Mouse (Mus musculus): ENCODE data around the gene Pawr. TPM values are rescaled to one million over a fixed set of nuclear protein-coding genes. Genes with fewer than 3 reads are reported as not detected.

Pawr gene
- polyA plus RNA-seq, 1 experiment from 2014 or later: 7.1 TPM

GRCm38 (mm10) chr10:108290046-108290445 lies 41.9 kb upstream of the Pawr start:
- ATAC-seq (ENCODE audit: low read depth): no peak
- H3K4me2 ChIP-seq (ENCODE audit: low read depth, low read length): no peak overlapping the region
- H3K4me3 ChIP-seq (ENCODE audit: low read depth, low read length): no peak overlapping the region
- H3K36me3 ChIP-seq (ENCODE audit: control insufficient read depth, insufficient read depth, low read length): no peaks in the 10 kb centered on the region
- no peak overlapping the region for H3K27ac ChIP-seq (replicated peaks; ENCODE audit: low read depth, low read length)
- DNase-seq (ENCODE audit: low spot score): no peak
- 92% methylated on average over 13 of the region's 13 CpGs for WGBS
- H3K9ac ChIP-seq (ENCODE audit: low read depth, low read length): no peak overlapping the region
- H3K9me3 ChIP-seq (ENCODE audit: control insufficient read depth, low read length): no peaks in the 10 kb centered on the region
- H3K27me3 ChIP-seq (replicated peaks; ENCODE audit: control insufficient read depth, insufficient read depth, low read length): no peaks in the 10 kb centered on the region
- H3K4me1 ChIP-seq (ENCODE audit: control insufficient read depth, insufficient read depth, low read length): no peaks in the 10 kb centered on the region

GRCm38 (mm10) chr10:108291688-108292471 lies 40.0 kb upstream of the Pawr start:
- 77% methylated on average over 12 of the region's 12 CpGs for WGBS
- no peak overlapping the region for H3K4me3 ChIP-seq (ENCODE audit: low read depth, low read length)

GRCm38 (mm10) chr10:108292651-108293050 lies 39.3 kb upstream of the Pawr start:
- Histone ChIP-seq H3K4me1 (ENCODE audit: control insufficient read depth, insufficient read depth, low read length) (no peaks in the 10 kb centered on the region), H3K9ac (ENCODE audit: low read depth, low read length) (no peak overlapping the region), H3K27me3 (replicated peaks; ENCODE audit: control insufficient read depth, insufficient read depth, low read length) (no peaks in the 10 kb centered on the region), H3K4me2 (ENCODE audit: low read depth, low read length) (no peak overlapping the region), H3K36me3 (ENCODE audit: control insufficient read depth, insufficient read depth, low read length) (no peaks in the 10 kb centered on the region), H3K9me3 (ENCODE audit: control insufficient read depth, low read length) (no peaks in the 10 kb centered on the region), H3K27ac (replicated peaks; ENCODE audit: low read depth, low read length) (no peak overlapping the region), H3K4me3 (ENCODE audit: low read depth, low read length) (no peak overlapping the region)
- DNase-seq (ENCODE audit: low spot score): no peak
- ATAC-seq (ENCODE audit: low read depth): no peak
- WGBS: 93% methylated on average over 4 of the region's 4 CpGs

More at GRCm38 (mm10) chr10:108291688-108292471, 40.0 kb upstream of the Pawr start:
- no peak overlapping the region for H3K4me2 ChIP-seq (ENCODE audit: low read depth, low read length)
- H3K27me3 ChIP-seq (replicated peaks; ENCODE audit: control insufficient read depth, insufficient read depth, low read length): no peaks in the 10 kb centered on the region
- no peaks in the 10 kb centered on the region for H3K4me1 ChIP-seq (ENCODE audit: control insufficient read depth, insufficient read depth, low read length)
- ATAC-seq (ENCODE audit: low read depth) (no peak), DNase-seq (ENCODE audit: low spot score) (no peak)
- H3K27ac ChIP-seq (replicated peaks; ENCODE audit: low read depth, low read length): no peak overlapping the region
- no peaks in the 10 kb centered on the region for H3K9me3 ChIP-seq (ENCODE audit: control insufficient read depth, low read length)
- H3K9ac ChIP-seq (ENCODE audit: low read depth, low read length): no peak overlapping the region
- H3K36me3 ChIP-seq (ENCODE audit: control insufficient read depth, insufficient read depth, low read length): no peaks in the 10 kb centered on the region

GRCm38 (mm10) chr10:108293620-108294195 lies 38.2 kb upstream of the Pawr start:
- no peaks in the 10 kb centered on the region for H3K36me3 ChIP-seq (ENCODE audit: control insufficient read depth, insufficient read depth, low read length)
- H3K4me1 ChIP-seq (ENCODE audit: control insufficient read depth, insufficient read depth, low read length): no peaks in the 10 kb centered on the region
- 84% methylated on average over 16 of the region's 16 CpGs for WGBS
- H3K27ac ChIP-seq (replicated peaks; ENCODE audit: low read depth, low read length): no peak overlapping the region
- H3K4me3 ChIP-seq (ENCODE audit: low read depth, low read length): no peak overlapping the region
- no peak overlapping the region for H3K4me2 ChIP-seq (ENCODE audit: low read depth, low read length)
- H3K9ac ChIP-seq (ENCODE audit: low read depth, low read length): no peak overlapping the region
- DNase-seq (ENCODE audit: low spot score): peak; percentile 53
- no peaks in the 10 kb centered on the region for H3K9me3 ChIP-seq (ENCODE audit: control insufficient read depth, low read length)
- no peak for ATAC-seq (ENCODE audit: low read depth)
- H3K27me3 ChIP-seq (replicated peaks; ENCODE audit: control insufficient read depth, insufficient read depth, low read length): no peaks in the 10 kb centered on the region

GRCm38 (mm10) chr10:108294766-108295165 lies 37.2 kb upstream of the Pawr start:
- no peak overlapping the region for H3K9ac ChIP-seq (ENCODE audit: low read depth, low read length)
- no peak overlapping the region for H3K4me2 ChIP-seq (ENCODE audit: low read depth, low read length)
- DNase-seq (ENCODE audit: low spot score) (no peak), ATAC-seq (ENCODE audit: low read depth) (no peak)
- H3K36me3 ChIP-seq (ENCODE audit: control insufficient read depth, insufficient read depth, low read length): no peaks in the 10 kb centered on the region
- no peaks in the 10 kb centered on the region for H3K4me1 ChIP-seq (ENCODE audit: control insufficient read depth, insufficient read depth, low read length)
- H3K9me3 ChIP-seq (ENCODE audit: control insufficient read depth, low read length): no peaks in the 10 kb centered on the region
- no peaks in the 10 kb centered on the region for H3K27me3 ChIP-seq (replicated peaks; ENCODE audit: control insufficient read depth, insufficient read depth, low read length)
- H3K4me3 ChIP-seq (ENCODE audit: low read depth, low read length): no peak overlapping the region
- 80% methylated on average over 7 of the region's 7 CpGs for WGBS
- H3K27ac ChIP-seq (replicated peaks; ENCODE audit: low read depth, low read length): no peak overlapping the region

- DNase-seq (ENCODE audit: low spot score): no peak
- Histone ChIP-seq H3K4me3 (ENCODE audit: low read depth, low read length) (no peak overlapping the region), H3K4me2 (ENCODE audit: low read depth, low read length) (no peak overlapping the region), H3K9ac (ENCODE audit: low read depth, low read length) (no peak overlapping the region), H3K9me3 (ENCODE audit: control insufficient read depth, low read length) (no peaks in the 10 kb centered on the region), H3K36me3 (ENCODE audit: control insufficient read depth, insufficient read depth, low read length) (no peaks in the 10 kb centered on the region), H3K27ac (replicated peaks; ENCODE audit: low read depth, low read length) (no peak overlapping the region), H3K4me1 (ENCODE audit: control insufficient read depth, insufficient read depth, low read length) (no peaks in the 10 kb centered on the region), H3K27me3 (replicated peaks; ENCODE audit: control insufficient read depth, insufficient read depth, low read length) (no peaks in the 10 kb centered on the region)
- 80% methylated on average over 7 of the region's 7 CpGs for WGBS
- no peak for ATAC-seq (ENCODE audit: low read depth)
Observed at GRCm38 (mm10) chr10:108296446-108296845, 35.5 kb upstream of the Pawr start.

GRCm38 (mm10) chr10:108298261-108298660 lies 33.7 kb upstream of the Pawr start:
- H3K36me3 ChIP-seq (ENCODE audit: control insufficient read depth, insufficient read depth, low read length): no peaks in the 10 kb centered on the region
- H3K9ac ChIP-seq (ENCODE audit: low read depth, low read length): no peak overlapping the region
- no peaks in the 10 kb centered on the region for H3K27me3 ChIP-seq (replicated peaks; ENCODE audit: control insufficient read depth, insufficient read depth, low read length)
- WGBS: 94% methylated on average over 13 of the region's 13 CpGs
- no peak overlapping the region for H3K4me3 ChIP-seq (ENCODE audit: low read depth, low read length)
- no peak overlapping the region for H3K4me2 ChIP-seq (ENCODE audit: low read depth, low read length)
- H3K4me1 ChIP-seq (ENCODE audit: control insufficient read depth, insufficient read depth, low read length): no peaks in the 10 kb centered on the region
- H3K9me3 ChIP-seq (ENCODE audit: control insufficient read depth, low read length): no peaks in the 10 kb centered on the region
- H3K27ac ChIP-seq (replicated peaks; ENCODE audit: low read depth, low read length): no peak overlapping the region
- DNase-seq (ENCODE audit: low spot score): no peak
- no peak for ATAC-seq (ENCODE audit: low read depth)

- DNase-seq (ENCODE audit: low spot score): no peak
- no peaks in the 10 kb centered on the region for H3K36me3 ChIP-seq (ENCODE audit: control insufficient read depth, insufficient read depth, low read length)
- ATAC-seq (ENCODE audit: low read depth): no peak
- H3K4me3 ChIP-seq (ENCODE audit: low read depth, low read length): no peak overlapping the region
- no peak overlapping the region for H3K4me2 ChIP-seq (ENCODE audit: low read depth, low read length)
- H3K27ac ChIP-seq (replicated peaks; ENCODE audit: low read depth, low read length): no peak overlapping the region
- H3K27me3 ChIP-seq (replicated peaks; ENCODE audit: control insufficient read depth, insufficient read depth, low read length): no peaks in the 10 kb centered on the region
- H3K9me3 ChIP-seq (ENCODE audit: control insufficient read depth, low read length): no peaks in the 10 kb centered on the region
- no peaks in the 10 kb centered on the region for H3K4me1 ChIP-seq (ENCODE audit: control insufficient read depth, insufficient read depth, low read length)
- H3K9ac ChIP-seq (ENCODE audit: low read depth, low read length): no peak overlapping the region
- 78% methylated on average over 17 of the region's 17 CpGs for whole genome bisulfite sequencing
Observed at GRCm38 (mm10) chr10:108298841-108299545, 32.9 kb upstream of the Pawr start.

All from embryonic facial prominence, embryonic 14.5 days (tissue).